Mouse (Mus musculus): Measurements from ENCODE around the gene Stmnd1.

DNA sequence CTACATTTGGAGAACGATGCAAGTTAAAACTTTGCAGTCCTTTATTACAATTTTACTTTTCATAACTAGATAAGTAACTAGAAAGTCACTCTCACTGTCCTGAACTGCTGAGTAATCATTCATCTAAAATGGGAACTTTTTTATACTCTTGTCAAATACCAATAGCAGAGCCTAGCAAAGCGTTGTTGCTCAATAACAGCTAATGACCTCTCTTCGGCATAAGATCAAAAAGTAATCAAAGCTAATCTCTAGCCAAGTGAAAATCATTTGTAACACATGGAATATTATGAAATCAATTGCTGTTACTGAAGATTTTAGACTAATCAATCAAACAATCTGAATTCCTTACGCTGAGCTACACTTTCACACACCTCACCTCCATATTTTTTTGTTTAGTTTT is 24.2 kb downstream of the Stmnd1 start:
- TF ChIP-seq CTCF (IDR thresholded peaks at IDR 0.05; ENCODE audit: low read depth): no peak
- no peak for TF ChIP-seq EP300 (IDR thresholded peaks at IDR 0.05; ENCODE audit: low read depth)
